Mouse (Mus musculus) liver, adult 2 months (tissue): ENCODE results near the gene Runx1. TPM values are rescaled to one million over a fixed set of nuclear protein-coding genes. Genes with fewer than 3 reads are reported as not detected.

ENCODE experiments used
- DNase-seq: peaks from one replicate; pipeline ENCODE4 v3.0.0-alpha.2; 2011; ENCODE audit warnings: low read depth, low spot score; ENCODE audit errors: extremely low read depth
- H3K27ac ChIP-seq: fragments of 200-500 bp; replicated peaks from 2 replicates; pipeline ENCODE4 v1.5.1; 2012; ENCODE audit warnings: low read depth, mild to moderate bottlenecking, control low read depth, inconsistent platforms, low read length; ENCODE audit not compliant: insufficient read depth
- H3K27me3 ChIP-seq: fragments of 200-500 bp; 2 replicates; pipeline ENCODE4 v1.6.1; 2012; ENCODE audit warnings: mild to moderate bottlenecking, moderate library complexity, low read length, inconsistent platforms; ENCODE audit not compliant: control insufficient read depth, insufficient read depth
- H3K36me3 ChIP-seq: fragments of 200-500 bp; 2 replicates; pipeline ENCODE4 v1.6.1; 2012; ENCODE audit warnings: low read length, inconsistent platforms; ENCODE audit not compliant: control insufficient read depth, insufficient read depth
- H3K4me1 ChIP-seq: fragments of 200-500 bp; 2 replicates; pipeline ENCODE4 v1.6.1; 2011; ENCODE audit warnings: low read length; ENCODE audit not compliant: control insufficient read depth, insufficient read depth
- H3K4me3 ChIP-seq: fragments of 200-500 bp; 2 replicates; pipeline ENCODE4 v1.5.1; 2011; ENCODE audit warnings: low read depth, mild to moderate bottlenecking, control low read depth, low read length, moderate library complexity; ENCODE audit not compliant: insufficient read depth
- H3K79me2 ChIP-seq: fragments of 200-500 bp; 2 replicates; pipeline ENCODE4 v1.6.1; 2012; ENCODE audit warnings: inconsistent platforms, mild to moderate bottlenecking, low read length, moderate library complexity; ENCODE audit not compliant: control insufficient read depth, insufficient read depth
- H3K9ac ChIP-seq: fragments of 200-500 bp; 2 replicates; pipeline ENCODE4 v1.6.1; 2012; ENCODE audit warnings: low read depth, mild to moderate bottlenecking, control low read depth, inconsistent platforms, low read length
- CTCF ChIP-seq: fragments of 200-500 bp; IDR thresholded peaks from 2 replicates; pipeline ENCODE4 v1.5.1; 2011; ENCODE audit warnings: low read depth, low read length, control low read depth
- POLR2A ChIP-seq: fragments of 200-500 bp; IDR thresholded peaks from 2 replicates; pipeline ENCODE4 v1.6.1; 2011; ENCODE audit warnings: low read length, control low read depth; ENCODE audit not compliant: insufficient read depth; ENCODE audit errors: extremely low read depth
- WGBS: fragments of 180-500 bp; shearing (Covaris S2); methylation state at CpG from one replicate; pipeline ENCODE4 v1.1.7; 2018; 5-methylcytosine and 5-hydroxymethylcytosine counted together
- polyA plus RNA-seq: library from polyadenylated mRNA; depleted of rRNA; stranded (reverse); fragments of >200 nt; gene quantifications from 2 replicates; pipeline ENCODE4 v1.2.3, GENCODE M21; 2012
- total RNA-seq: library from RNA; depleted of rRNA; stranded (reverse); fragments of >200 nt; gene quantifications from 2 replicates; pipeline ENCODE4 v1.2.3, GENCODE M21; 2014

Runx1 gene
- total and polyA plus RNA-seq, 2 experiments: 0.55 to 0.74 TPM

GRCm38 (mm10) chr16:92610464-92610863, 215.5 kb downstream of the Runx1 start:
- Histone ChIP-seq H3K27ac (peak overlapping the region; percentile 98), H3K27me3 (peaks cover 3% of the 10 kb centered on the region), H3K79me2 (no peaks in the 10 kb centered on the region), H3K4me1 (peaks cover 26% of the 10 kb centered on the region), H3K4me3 (no peak overlapping the region), H3K36me3 (no peaks in the 10 kb centered on the region), H3K9ac (peak overlapping the region; percentile 70)
- TF ChIP-seq CTCF (no peak), POLR2A (no peak)
- no peak for DNase-seq
- 36% methylated on average over 8 of the region's 8 CpGs for WGBS

GRCm38 (mm10) chr16:92609717-92610077, 216.3 kb downstream of the Runx1 start:
- TF ChIP-seq POLR2A (no peak), CTCF (no peak)
- H3K79me2 ChIP-seq: no peaks in the 10 kb centered on the region
- H3K36me3 ChIP-seq: no peaks in the 10 kb centered on the region
- peak overlapping the region; percentile 98 for H3K27ac ChIP-seq
- peaks cover 26% of the 10 kb centered on the region for H3K4me1 ChIP-seq
- 31% methylated on average over 11 of the region's 11 CpGs for WGBS
- H3K9ac ChIP-seq: peak overlapping the region; percentile 62
- H3K4me3 ChIP-seq: no peak overlapping the region; the same call in 1 of the 2 replicates
- peaks cover 4% of the 10 kb centered on the region for H3K27me3 ChIP-seq
- DNase-seq: no peak

- H3K79me2 ChIP-seq: no peaks in the 10 kb centered on the region
- no peak overlapping the region for H3K4me3 ChIP-seq
- peaks cover 4% of the 10 kb centered on the region for H3K27me3 ChIP-seq
- TF ChIP-seq POLR2A (no peak), CTCF (no peak)
- 11% methylated on average over 8 of the region's 8 CpGs for WGBS
- H3K27ac ChIP-seq: peak overlapping the region; percentile 95
- peak; percentile 98 for DNase-seq
- H3K9ac ChIP-seq: peak overlapping the region; percentile 49; the same call in 1 of the 2 replicates
- no peaks in the 10 kb centered on the region for H3K36me3 ChIP-seq
- peaks cover 26% of the 10 kb centered on the region for H3K4me1 ChIP-seq
Measured at GRCm38 (mm10) chr16:92609006-92609716, 216.8 kb downstream of the Runx1 start.

DNA sequence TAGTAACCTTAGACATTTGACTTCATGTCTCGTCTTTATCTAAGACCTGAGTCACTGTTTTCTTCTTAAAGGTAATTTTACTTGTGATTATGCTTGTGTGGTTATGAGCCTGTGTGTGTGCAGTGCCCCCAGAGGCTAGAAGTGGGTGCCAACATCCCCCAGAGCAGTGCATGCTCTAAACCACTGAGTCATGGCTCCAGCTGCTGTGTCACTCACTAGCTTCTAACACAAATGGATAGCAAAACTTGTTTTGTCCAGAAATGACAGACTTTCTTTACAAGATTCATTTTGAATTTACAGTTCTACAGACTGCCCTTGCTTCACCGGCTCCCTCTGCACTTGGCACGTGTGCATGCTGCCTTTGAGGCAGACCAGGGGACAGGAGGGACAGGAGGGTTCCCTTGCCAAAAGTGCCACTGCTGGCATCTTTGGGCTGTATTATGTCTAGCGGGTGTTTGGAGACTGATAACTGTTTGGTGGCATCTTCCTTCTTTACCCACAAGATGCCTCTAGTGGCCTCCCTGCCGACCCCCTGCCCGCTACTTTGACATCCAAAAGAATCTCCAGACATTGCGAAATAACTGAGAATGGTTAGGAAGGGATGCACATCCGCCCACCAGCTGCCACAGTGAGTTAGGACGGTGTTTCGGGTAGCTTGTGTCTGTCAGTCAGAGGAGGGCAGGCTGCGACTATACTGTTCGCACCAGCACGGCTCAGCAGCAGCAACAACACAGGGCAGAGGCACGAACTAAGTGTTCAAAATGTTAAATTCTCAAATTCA, 217.6 kb downstream of the Runx1 start:
- Histone ChIP-seq H3K27me3 (peaks cover 4% of the 10 kb centered on the region), H3K27ac (peak overlapping the region; percentile 95), H3K9ac (peak overlapping the region; percentile 24), H3K36me3 (no peaks in the 10 kb centered on the region), H3K79me2 (no peaks in the 10 kb centered on the region), H3K4me1 (peaks cover 26% of the 10 kb centered on the region), H3K4me3 (no peak overlapping the region)
- DNase-seq: peak; percentile 36
- 0 out of 2 replicates have a peak, but pooled peaks have one; percentile 13 for TF ChIP-seq CTCF
- no peak for TF ChIP-seq POLR2A
- 33% methylated on average over 14 of the region's 14 CpGs for WGBS

GRCm38 (mm10) chr16:92606491-92606965, 219.4 kb downstream of the Runx1 start:
- H3K27ac ChIP-seq: no peak overlapping the region
- no peak for DNase-seq
- peaks cover 4% of the 10 kb centered on the region for H3K27me3 ChIP-seq
- H3K4me1 ChIP-seq: peaks cover 21% of the 10 kb centered on the region
- H3K9ac ChIP-seq: no peak overlapping the region
- no peaks in the 10 kb centered on the region for H3K79me2 ChIP-seq
- whole genome bisulfite sequencing: 74% methylated on average over 7 of the region's 7 CpGs
- no peaks in the 10 kb centered on the region for H3K36me3 ChIP-seq
- H3K4me3 ChIP-seq: no peak overlapping the region
- TF ChIP-seq POLR2A (no peak), CTCF (no peak)
